Mouse (Mus musculus): Measurements from ENCODE around the gene Higd1a.

Higd1a gene

DNA sequence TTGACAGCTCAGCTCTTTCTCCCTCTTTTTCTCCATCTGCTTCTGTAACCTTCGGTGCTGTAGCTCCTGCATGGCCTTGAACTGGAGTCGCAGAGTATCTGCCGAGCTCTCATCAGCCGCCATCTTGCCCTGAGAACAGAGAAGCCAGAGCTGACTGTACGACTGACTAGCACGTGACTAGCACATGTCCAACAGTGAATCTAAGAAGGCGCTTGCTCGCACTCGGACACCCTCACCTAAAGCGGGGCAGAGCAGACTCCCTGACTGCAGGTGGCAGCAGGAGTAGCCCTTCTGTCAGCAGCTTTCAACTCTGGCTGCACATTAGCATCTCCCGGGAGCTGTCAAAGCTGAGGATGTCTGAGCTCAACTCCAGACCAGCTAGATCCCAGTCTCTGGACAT is 24.3 kb downstream of the Higd1a start:
- no peak for DNase-seq

- DNase-seq, result peak; percentile 86 to 88
These were observed 27.2 kb downstream of the Higd1a start for GRCm38 (mm10) chr9:121830956-121831293.

- DNase-seq, result peak; percentile 61 to 66
These were observed 27.8 kb downstream of the Higd1a start for GRCm38 (mm10) chr9:121830243-121830955.

- no peak for DNase-seq
These were observed 28.7 kb downstream of the Higd1a start for GRCm38 (mm10) chr9:121829270-121829992.

GRCm38 (mm10) chr9:121828314-121828713 is 29.8 kb downstream of the Higd1a start:
- no peak for DNase-seq

GRCm38 (mm10) chr9:121826356-121826755 is 31.8 kb downstream of the Higd1a start:
- DNase-seq, result no peak

DNA sequence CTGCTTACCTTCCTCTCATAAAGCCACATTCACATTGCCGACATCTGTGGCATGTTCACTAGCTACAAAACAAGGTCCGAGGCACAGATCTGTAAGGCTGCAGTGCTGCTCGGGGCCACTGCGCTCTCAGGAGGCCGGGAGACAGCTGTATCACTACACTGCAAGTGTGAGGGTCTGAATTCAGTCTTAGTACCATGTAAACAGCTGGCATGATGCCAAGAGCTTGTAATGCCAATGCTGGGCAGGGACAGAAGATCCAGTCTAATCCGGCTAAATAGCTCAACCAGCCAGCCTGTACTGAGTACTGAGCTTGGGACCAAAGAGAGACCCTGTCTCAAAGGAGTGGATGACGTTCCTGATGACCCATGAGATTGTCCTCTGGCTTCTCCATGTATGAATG is 34.2 kb downstream of the Higd1a start:
- peak; percentile 36 to 43 for DNase-seq

- peak; percentile 72 to 85 for DNase-seq
These were observed 35.1 kb downstream of the Higd1a start for GRCm38 (mm10) chr9:121823051-121823450.

- peak; percentile 40 to 47 for DNase-seq
These were observed 35.6 kb downstream of the Higd1a start for GRCm38 (mm10) chr9:121822585-121822991.

- DNase-seq, result peak in 1 of 2 experiments; percentile 22
These were observed 37.4 kb downstream of the Higd1a start for GRCm38 (mm10) chr9:121820765-121821164.

DNA sequence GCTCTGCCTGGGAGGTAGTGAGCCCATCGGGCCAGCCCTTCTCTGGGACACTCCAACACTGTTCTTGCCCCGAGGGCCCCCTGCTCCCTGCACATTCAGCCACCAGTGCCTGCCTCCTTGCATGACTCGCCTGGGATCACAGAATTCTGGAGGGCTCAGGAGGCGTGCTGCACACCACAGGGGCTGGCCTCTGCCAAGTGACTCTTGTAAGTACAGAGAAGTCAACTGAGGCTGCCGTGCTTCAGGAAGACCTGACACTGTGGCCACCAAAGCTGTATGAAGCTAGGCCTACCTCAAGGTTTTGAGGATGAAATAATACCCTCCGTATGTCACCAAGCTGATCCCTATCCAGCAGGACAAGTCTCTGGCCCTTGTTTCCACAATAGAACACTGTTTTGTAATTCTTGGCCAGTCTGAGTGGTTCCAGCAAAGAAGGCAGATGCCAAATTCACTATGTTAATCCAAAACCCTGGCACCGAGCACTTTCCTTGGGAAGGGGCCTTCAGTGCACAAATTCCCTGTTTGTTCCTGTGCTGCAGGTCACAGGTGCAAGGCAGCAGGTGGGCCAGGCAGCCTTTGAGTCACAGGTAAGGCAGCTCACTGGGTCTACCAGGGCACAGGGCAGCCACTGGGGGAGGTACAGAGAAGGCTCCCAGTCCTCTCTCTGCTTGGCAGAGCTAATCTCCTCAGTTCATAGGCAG is 38.2 kb downstream of the Higd1a start:
- peak; percentile 69 to 79 for DNase-seq

GRCm38 (mm10) chr9:121819073-121819770 is 38.9 kb downstream of the Higd1a start:
- DNase-seq, result peak; percentile 53 to 59

DNA sequence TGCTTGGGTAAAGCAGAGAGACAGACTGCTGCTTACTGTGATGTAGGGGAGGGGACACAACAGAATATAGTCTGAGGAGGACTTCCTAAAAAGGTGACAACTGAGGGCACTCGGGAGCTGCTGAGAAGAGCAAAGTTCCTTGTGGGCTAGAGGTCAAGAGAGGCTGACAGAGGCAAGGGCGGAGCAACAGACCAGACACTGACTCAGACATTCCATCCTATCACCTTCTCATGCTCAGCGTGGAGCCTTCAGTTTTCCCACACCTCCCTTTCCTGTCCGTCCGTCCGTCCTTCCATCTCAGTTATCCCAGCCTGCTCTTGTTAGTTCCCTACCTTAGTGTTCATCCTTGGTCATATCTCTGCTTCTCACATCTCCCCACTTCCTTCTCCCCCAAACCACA is 43.0 kb downstream of the Higd1a start:
- no peak for DNase-seq

GRCm38 (mm10) chr9:121810081-121810821 is 47.9 kb downstream of the Higd1a start:
- peak; percentile 45 to 52 for DNase-seq

DNA sequence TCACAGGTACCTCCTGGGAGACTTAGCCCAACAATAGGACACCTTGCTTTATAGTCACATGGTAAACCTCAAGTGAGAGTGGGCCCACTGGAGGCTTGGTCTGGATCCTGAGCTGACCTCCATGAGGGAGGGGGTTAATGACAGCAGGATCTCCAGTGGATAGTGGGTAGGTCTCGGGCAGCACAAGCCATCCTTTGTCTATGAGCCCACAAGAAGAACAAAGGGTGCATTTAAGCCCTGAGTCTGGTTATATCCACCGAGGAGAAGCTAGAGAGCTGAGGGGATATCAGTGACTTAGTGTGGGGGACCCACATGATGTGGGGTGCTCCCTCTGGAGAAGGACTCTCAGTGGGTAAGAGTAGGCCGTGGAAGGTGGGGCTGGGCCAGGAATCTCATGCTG is 49.7 kb downstream of the Higd1a start:
- DNase-seq, result no peak

- DNase-seq, result peak; percentile 36 to 48
These were observed 50.2 kb downstream of the Higd1a start for GRCm38 (mm10) chr9:121807947-121808346.

GRCm38 (mm10) chr9:121807546-121807945 is 50.6 kb downstream of the Higd1a start:
- peak in 1 of 2 experiments; percentile 25 for DNase-seq

GRCm38 (mm10) chr9:121802747-121803146 is 55.4 kb downstream of the Higd1a start:
- DNase-seq, result no peak

GRCm38 (mm10) chr9:121798887-121799520 is 59.2 kb downstream of the Higd1a start:
- no peak for DNase-seq

All from cerebellum, adult 18-20 months (tissue).